Mouse (Mus musculus) ES-Bruce4 (cell line): ENCODE data around the gene Pnrc2.

Experiments
- CTCF ChIP-seq: IDR thresholded peaks from one replicate; pipeline ENCODE4 v1.8.1; 2011; ENCODE audit warnings: low read depth, low read length
- EP300 ChIP-seq: IDR thresholded peaks from 2 replicates; pipeline ENCODE4 v1.6.1; 2011; ENCODE audit warnings: low read depth, low read length; ENCODE audit not compliant: insufficient read depth
- POLR2A ChIP-seq: IDR thresholded peaks from one replicate; pipeline ENCODE4 v1.8.1; 2011; ENCODE audit warnings: low read length; ENCODE audit not compliant: insufficient read depth

GRCm38 (mm10) chr4:135875546-135875945 is 1.9 kb upstream of the Pnrc2 start:
- TF ChIP-seq CTCF (no peak), EP300 (no peak), POLR2A (no peak)
